Mouse (Mus musculus) thymus, adult 2 months (tissue): ENCODE data around the gene Ssb.

Experiments
- CTCF ChIP-seq: fragments of 200-500 bp; IDR thresholded peaks from 2 replicates; pipeline ENCODE4 v1.5.1; 2012; ENCODE audit warnings: mild to moderate bottlenecking, control low read depth, low read length, moderate library complexity, borderline replicate concordance; ENCODE audit not compliant: control insufficient read depth, poor library complexity, insufficient read depth; ENCODE audit errors: extremely low read depth
- POLR2A ChIP-seq: fragments of 200-500 bp; IDR thresholded peaks from 2 replicates; pipeline ENCODE4 v1.6.1; 2012; ENCODE audit warnings: mild to moderate bottlenecking, low read length, control low read depth, moderate library complexity; ENCODE audit not compliant: control insufficient read depth, poor library complexity, insufficient read depth; ENCODE audit errors: extremely low read depth

- TF ChIP-seq POLR2A: no peak
- no peak for TF ChIP-seq CTCF
Observed at GRCm38 (mm10) chr2:69856392-69856791, 5.0 kb upstream of the Ssb start.
